Mouse (Mus musculus): ENCODE results near the gene Cdk5rap1. TPM values are rescaled to one million over a fixed set of nuclear protein-coding genes. Genes with fewer than 3 reads are reported as not detected.
"Not testable (repeated sequence)": the region's sequence is repeated elsewhere in the genome, so short reads cannot be mapped to it uniquely, and the experiment has no call there.

The Cdk5rap1 gene
- polyA plus RNA-seq, 1 experiment from 2014 or later = 15.9 TPM

DNA sequence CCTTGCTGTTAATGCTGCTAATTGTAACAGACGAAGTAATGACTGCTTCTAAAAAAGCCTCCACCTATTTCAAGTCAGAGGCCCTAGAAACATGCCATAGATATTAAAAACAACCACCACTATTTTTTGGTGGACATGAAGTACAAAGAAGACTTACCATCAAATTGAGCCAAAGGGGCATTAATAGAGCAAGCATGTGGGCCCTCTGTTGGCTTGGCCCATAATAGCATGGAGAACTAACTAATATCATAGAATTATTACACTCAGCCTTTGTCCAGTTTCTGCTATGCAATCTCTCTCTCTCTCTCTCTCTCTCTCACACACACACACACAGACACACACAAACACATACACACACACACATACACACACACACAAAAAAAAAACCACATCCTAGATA is 80.0 kb downstream of the Cdk5rap1 start:
- Histone ChIP-seq H3K4me1 (ENCODE audit: control insufficient read depth, insufficient read depth, low read depth, low read length) (no peaks in the 10 kb centered on the region), H3K27me3 (replicated peaks; ENCODE audit: control insufficient read depth, insufficient read depth, low read length) (no peaks in the 10 kb centered on the region), H3K27ac (ENCODE audit: low read depth, low read length) (no peak overlapping the region), H3K4me2 (ENCODE audit: low read length) (no peak overlapping the region), H3K36me3 (ENCODE audit: control insufficient read depth, insufficient read depth, low read length) (no peaks in the 10 kb centered on the region), H3K9ac (ENCODE audit: low read depth, low read length) (no peak overlapping the region), H3K9me3 (ENCODE audit: control insufficient read depth, low read length) (no peaks in the 10 kb centered on the region), H3K4me3 (ENCODE audit: low read length) (no peak overlapping the region)
- no peak for ATAC-seq
- 94% methylated on average over 1 of the region's 1 CpGs for WGBS

DNA sequence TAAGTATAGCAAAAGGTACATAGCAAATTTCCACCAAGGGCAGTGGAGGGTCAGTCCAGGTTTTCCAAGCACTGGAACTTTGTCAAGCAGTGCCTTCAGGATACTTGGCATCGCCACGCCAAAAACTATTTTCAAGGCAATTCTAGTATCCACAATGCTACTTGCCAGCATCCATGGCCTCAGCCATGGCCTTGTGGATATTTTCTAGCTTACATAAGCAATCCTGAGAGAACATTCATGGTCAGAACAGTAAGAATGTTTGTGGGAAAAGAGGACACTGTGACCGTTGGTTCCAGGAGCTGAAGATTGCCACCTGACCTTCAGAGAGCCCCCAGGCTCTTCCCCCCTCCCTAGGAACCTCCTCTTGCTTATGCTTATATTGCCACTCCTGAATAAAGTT is 80.9 kb downstream of the Cdk5rap1 start:
- H3K4me2 ChIP-seq (ENCODE audit: low read length); H3K9ac ChIP-seq (ENCODE audit: low read depth, low read length); ATAC-seq; H3K4me1 ChIP-seq (ENCODE audit: control insufficient read depth, insufficient read depth, low read depth, low read length); H3K4me3 ChIP-seq (ENCODE audit: low read length); H3K27ac ChIP-seq (ENCODE audit: low read depth, low read length); H3K36me3 ChIP-seq (ENCODE audit: control insufficient read depth, insufficient read depth, low read length); H3K27me3 ChIP-seq (replicated peaks; ENCODE audit: control insufficient read depth, insufficient read depth, low read length); H3K9me3 ChIP-seq (ENCODE audit: control insufficient read depth, low read length): not testable (repeated sequence)
- 85% methylated on average over 3 of the region's 3 CpGs for WGBS

Other genes starting within 250 kb of the Cdk5rap1 start
- not detected in 2 replicates for gene Bpifa3, start 242.7 kb downstream of the Cdk5rap1 start, polyA plus RNA-seq (2015; fragmentation: Nextera tagmentation; extraction: Ambion mirVana)
- 0.31 TPM in 1 of 2 replicates, not detected in the other for gene Bpifa1, start 230.1 kb downstream of the Cdk5rap1 start, polyA plus RNA-seq (2015; fragmentation: Nextera tagmentation; extraction: Ambion mirVana)
- gene Bpifa5, start 210.4 kb downstream of the Cdk5rap1 start, polyA plus RNA-seq (2015; fragmentation: Nextera tagmentation; extraction: Ambion mirVana) = not detected in 2 replicates
- gene Bpifb1, start 182.2 kb downstream of the Cdk5rap1 start, polyA plus RNA-seq (2015; fragmentation: Nextera tagmentation; extraction: Ambion mirVana) = 0.25 and 0.34 TPM in 2 replicates
- gene Bpifb5, start 149.3 kb downstream of the Cdk5rap1 start, polyA plus RNA-seq (2015; fragmentation: Nextera tagmentation; extraction: Ambion mirVana) = 0.37 and 0.43 TPM in 2 replicates
- gene Bpifb9a, start 115.2 kb downstream of the Cdk5rap1 start, polyA plus RNA-seq (2015; fragmentation: Nextera tagmentation; extraction: Ambion mirVana) = not detected in 2 replicates
- gene Bpifb9b, start 65.8 kb downstream of the Cdk5rap1 start, polyA plus RNA-seq (2015; fragmentation: Nextera tagmentation; extraction: Ambion mirVana) = not detected in 2 replicates
- gene Snta1, start 35.1 kb upstream of the Cdk5rap1 start, polyA plus RNA-seq (2015; fragmentation: Nextera tagmentation; extraction: Ambion mirVana) = 14.0 and 15.1 TPM in 2 replicates
- 39.8 and 50.9 TPM in 2 replicates for gene Cbfa2t2, start 63.5 kb upstream of the Cdk5rap1 start, polyA plus RNA-seq (2015; fragmentation: Nextera tagmentation; extraction: Ambion mirVana)
- 2.4 and 2.5 TPM in 2 replicates for gene 1700003F12Rik, start 174.1 kb upstream of the Cdk5rap1 start, polyA plus RNA-seq (2015; fragmentation: Nextera tagmentation; extraction: Ambion mirVana)
- gene Actl10, start 178.8 kb upstream of the Cdk5rap1 start, polyA plus RNA-seq (2015; fragmentation: Nextera tagmentation; extraction: Ambion mirVana) = 0.47 and 0.50 TPM in 2 replicates
- gene Necab3, start 185.9 kb upstream of the Cdk5rap1 start, polyA plus RNA-seq (2015; fragmentation: Nextera tagmentation; extraction: Ambion mirVana) = 21.6 and 25.7 TPM in 2 replicates
- 5.0 and 8.0 TPM in 2 replicates for gene E2f1, start 196.9 kb upstream of the Cdk5rap1 start, polyA plus RNA-seq (2015; fragmentation: Nextera tagmentation; extraction: Ambion mirVana)
- gene Pxmp4, start 230.7 kb upstream of the Cdk5rap1 start, polyA plus RNA-seq (2015; fragmentation: Nextera tagmentation; extraction: Ambion mirVana) = 18.7 and 20.6 TPM in 2 replicates
- 2.0 and 2.3 TPM in 2 replicates for gene Zfp341, start 240.3 kb upstream of the Cdk5rap1 start, polyA plus RNA-seq (2015; fragmentation: Nextera tagmentation; extraction: Ambion mirVana)
- 0.35 and 0.82 TPM in 2 replicates for gene 4930519P11Rik, start 240.4 kb upstream of the Cdk5rap1 start, polyA plus RNA-seq (2015; fragmentation: Nextera tagmentation; extraction: Ambion mirVana)

All from hindbrain, embryonic 16.5 days (tissue).